Mouse (Mus musculus): ENCODE measurements around the gene Sdr42e1.
A peak's percentile ranks its signal among the peaks of the same experiment; 100 is the strongest.

Sdr42e1 gene

DNA sequence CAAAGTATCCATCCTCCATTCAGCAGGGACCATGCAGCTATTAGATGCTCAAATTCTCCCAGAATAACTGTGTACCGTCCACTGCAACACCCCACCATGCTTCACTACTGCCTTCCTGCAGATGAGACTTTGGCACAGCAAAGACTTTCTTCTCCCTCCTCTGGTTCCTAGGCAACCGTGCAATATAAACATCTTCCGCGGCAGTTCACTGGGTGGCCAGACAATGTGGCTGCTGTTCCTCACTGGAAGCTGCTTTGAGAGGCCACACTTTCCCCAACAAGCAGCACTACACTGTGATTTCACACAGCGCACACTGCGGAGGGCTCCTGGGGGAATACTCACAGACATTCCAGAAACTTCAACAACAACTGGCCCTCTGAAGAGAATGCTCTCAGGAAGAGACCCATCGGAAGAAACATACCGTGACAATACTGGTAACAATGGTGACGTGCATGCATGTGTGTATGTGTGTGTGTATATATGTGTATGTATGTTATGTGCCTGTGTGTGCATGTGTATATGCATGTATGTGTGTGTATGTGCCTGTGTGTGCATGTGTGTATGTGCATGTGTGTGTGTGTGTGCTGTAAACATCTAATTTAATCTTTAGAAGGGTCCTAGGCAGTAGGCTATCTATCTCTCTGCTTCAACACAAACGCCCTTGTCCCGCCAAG, 13.0 kb downstream of the Sdr42e1 start:
- no peak for DNase-seq (ENCODE audit: low read depth, low spot score)

DNA sequence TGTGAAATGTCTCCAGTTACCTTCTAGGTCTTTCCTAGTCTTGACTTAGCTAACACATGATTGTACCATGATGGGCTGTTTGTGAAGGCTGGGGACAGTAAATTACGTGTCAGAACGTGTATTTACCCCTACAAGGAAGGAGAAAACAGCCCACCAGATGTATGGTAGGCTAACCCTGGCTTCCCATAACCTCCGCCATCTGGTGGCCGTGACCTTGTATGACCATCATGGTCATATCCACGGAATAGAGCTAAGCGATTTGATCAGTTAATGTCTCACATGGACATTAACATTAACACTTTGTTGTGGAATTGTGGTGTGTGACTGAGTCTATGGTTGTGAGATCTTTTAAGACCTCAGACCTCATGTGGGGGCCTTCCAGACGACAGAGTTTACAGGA, 14.5 kb downstream of the Sdr42e1 start:
- DNase-seq (ENCODE audit: low read depth, low spot score), result peak; percentile 16

DNA sequence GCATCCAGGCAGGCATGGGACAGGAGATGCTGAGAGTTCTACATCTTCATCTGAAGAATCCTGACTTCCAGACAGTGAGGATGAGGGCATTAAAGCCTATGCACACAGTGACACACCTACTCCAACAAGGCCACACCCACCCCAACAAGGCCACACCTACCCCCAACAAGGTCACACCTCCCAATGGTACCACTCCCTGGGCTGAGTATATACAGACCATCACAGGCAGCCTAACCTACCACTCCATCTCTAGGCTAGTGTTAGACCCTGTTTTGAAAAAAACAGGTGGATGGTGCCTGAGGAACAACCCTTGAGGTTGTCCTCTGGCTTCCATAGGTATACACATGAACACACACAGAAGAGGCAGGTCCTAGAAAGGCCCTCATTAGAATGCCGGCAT, 21.2 kb downstream of the Sdr42e1 start:
- no peak for DNase-seq (ENCODE audit: low read depth, low spot score)

DNA sequence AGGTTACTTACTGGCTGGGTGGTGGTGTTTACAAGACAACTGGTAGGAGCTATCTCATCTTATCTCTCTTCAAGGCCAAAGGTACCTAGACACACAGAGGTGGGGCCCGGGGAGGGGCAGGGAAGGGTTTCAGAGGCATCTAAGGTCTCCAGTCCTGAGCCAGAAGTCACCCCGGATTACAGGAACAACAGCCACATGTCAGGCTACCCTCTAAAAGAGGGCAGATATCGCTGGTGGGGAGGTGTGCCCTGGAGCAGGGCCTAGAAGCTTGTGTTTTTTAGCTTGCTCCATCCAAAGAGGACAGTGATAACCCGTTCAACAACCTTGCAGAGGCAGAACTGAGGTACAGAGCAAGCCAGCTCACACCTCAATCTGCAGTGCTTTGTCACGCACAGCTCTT, 27.0 kb downstream of the Sdr42e1 start:
- no peak for DNase-seq (ENCODE audit: low read depth, low spot score)

DNA sequence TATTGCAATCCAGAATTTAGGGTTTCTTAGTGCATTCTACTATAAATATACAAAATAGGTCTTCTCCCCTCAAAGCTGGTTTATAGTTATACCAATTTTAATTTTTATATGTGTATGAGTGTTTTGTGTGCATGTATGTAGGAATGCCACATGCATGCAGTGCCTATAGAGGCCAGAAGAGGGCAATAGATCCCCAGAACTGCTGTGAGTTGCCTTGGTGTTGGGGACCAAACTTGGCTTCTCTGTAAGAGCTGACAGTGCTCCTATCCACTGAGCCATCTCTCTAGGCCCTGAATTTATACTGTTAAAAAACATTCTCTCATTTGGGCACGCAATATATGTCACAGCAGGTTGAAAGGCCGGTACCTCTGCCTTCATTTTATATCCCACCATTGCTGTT, 27.5 kb downstream of the Sdr42e1 start:
- DNase-seq (ENCODE audit: low read depth, low spot score), result peak; percentile 66

DNA sequence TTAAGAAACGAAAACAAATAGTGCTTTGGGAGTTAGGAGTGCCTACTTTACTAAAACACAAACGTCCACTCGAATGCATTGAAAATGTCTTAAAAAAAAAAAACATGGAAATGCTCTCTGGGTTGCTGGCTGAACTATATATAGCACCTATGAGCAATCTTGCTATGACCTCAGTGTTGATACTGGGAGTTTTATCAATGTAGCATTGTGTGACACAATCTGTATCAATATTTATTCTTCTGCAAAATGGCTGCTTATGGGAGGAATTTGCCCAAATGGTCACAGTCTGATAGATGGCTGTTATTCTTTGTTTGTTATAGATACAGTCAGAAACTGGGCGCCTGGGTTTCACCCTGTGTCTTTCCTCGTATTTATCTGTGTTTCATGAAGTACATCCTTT, 28.0 kb downstream of the Sdr42e1 start:
- DNase-seq (ENCODE audit: low read depth, low spot score), result no peak

DNA sequence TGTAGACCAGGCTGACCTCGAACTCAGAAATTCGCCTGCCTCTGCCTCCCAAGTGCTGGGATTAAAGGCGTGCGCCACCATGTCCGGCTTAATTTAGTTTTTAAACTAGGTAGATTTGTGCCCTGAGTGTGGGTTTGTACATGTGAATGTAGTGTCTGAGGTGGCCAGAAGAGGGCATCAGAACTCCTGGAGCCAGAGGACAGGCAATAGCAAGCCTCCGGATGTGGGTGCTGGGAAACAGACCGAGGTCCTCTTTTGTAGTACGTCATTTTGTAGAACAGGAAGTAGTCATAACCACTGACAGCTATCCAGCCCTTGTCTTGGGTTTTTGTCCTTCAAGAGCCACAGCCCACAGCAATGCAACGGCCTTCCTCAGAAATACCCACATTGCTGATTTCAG, 33.9 kb downstream of the Sdr42e1 start:
- no peak for DNase-seq (ENCODE audit: low read depth, low spot score)

DNA sequence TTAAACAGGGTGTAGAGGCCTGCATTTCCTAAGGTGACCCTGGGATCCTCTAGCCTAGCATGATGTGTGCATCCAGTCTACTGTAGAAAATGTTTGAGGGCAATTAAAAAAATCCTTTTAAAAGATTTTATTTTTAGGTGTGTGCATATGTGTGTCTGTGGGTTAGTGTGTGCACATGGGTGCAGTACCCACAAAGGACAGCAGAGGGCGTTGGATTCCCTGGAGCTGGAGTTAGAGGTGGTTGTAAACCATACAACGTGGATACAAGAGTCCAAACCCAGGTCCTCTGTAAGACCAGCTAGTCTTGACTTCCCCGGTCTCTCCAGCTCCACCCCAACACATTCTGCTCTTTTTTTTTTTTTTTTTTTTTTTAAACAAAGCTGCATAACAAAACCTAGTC, 36.0 kb downstream of the Sdr42e1 start:
- DNase-seq (ENCODE audit: low read depth, low spot score), result no peak

DNA sequence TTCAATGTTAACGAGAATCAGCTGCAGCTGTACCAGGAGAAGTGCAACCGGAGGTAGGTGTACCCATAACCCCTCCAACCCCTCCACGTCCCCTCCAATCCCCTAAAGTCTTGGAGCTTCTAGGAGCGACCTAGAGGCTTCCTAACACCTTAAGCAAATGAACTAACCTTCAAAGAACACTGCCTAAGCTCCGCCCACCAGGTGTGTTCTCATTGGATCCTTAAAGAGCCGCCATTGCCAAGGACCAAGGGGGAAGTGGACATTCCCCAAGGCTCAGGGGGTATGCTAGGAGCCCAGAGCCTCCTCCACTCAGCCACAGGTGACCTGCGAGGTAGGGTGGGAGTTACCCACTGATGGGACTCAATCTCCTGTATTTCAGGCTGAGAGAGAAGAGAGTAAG, 39.1 kb downstream of the Sdr42e1 start:
- DNase-seq (ENCODE audit: low read depth, low spot score), result no peak

DNA sequence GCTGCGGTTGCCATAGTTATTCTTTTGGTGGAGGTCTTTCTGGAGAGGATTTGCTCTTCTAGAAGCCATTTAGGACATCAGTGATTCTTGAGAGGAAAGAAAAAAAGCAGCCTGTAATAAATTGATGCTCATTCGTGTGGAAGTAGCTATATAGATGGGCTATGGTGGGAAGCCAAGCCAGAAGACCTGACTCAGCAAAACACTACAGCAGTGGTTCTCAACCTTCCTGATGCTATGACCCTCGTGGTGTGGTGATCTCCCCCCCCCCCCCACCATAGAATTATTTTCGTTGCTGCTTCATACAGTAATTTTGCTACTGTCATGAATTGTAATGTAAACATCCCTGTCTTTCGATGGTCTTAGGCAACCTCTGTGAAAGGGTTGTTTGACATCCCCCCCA, 41.0 kb downstream of the Sdr42e1 start:
- DNase-seq (ENCODE audit: low read depth, low spot score), result no peak

DNA sequence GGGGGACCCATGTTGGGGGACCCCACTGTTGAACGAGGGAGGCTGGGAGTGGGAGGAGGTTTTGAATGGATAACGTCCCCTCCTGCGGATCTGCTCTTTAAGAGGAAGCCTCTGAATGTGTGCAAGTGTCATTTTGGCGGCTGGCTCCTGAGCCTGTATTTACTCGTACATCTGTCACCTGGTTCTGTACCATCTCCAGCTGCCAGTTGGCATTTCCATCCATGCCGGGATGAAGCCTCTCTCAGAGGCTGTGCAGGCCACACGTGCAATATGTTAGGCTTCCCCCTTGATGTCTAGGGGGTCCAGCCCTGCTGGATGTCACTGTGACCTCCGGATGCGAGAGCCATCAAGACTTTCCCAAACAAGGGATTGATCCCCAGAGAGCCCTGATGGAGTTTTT, 46.4 kb downstream of the Sdr42e1 start:
- DNase-seq (ENCODE audit: low read depth, low spot score), result no peak

DNA sequence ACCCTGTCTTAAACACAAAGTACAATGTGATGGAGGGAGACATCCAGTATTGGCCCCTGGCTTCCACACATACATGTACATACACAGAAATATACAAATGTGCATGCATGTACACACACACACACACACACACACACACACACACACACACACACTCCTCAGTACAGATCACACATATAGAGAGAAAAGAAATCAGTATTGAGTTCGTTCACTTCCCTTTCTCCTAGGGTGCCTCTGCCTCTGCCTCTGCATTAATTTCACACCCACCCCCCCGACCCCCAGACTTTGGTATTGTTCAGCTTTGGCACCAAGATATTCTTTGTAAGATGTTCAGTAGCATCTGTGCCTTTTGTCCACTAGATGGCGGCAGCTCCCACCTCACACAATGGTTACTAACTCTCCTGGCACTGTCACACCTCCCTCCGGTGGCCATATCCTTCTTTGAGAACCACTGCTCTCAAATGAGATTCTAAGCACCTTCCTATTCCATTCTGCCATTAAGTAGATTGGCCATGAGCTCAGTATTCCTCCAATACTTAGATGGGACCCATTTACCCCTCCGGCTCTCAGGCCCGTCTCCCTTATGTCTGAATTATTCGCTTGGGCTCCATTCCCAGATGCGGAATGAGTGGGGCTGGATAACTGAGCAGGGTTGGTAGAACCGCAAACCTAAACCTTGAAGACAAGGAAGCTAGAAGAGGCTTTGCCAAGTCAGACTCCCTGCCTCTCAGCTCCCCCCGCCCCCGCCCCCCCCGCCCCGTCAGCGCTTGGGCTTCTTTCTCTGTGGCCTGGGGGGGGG, 47.2 kb downstream of the Sdr42e1 start:
- peak; percentile 64 for DNase-seq (ENCODE audit: low read depth, low spot score)

DNA sequence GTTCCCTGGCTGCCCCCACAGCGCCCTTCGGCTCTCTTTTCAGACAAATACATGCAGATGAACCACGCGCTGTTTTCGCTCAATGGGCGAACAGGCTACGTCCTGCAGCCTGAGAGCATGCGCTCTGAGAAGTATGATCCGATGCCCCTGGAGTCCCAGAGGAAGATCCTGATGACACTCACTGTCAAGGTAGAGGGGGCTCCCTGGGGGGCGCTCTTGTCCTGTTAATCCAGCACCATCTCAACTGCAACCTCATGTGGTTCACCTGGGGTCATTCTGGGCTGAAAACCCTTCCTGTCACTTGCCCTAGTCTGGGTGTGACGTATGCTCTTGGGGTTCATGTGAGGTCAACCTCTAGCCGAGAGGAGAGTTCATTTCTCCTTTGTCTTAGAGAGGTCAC, 60.6 kb downstream of the Sdr42e1 start:
- no peak for DNase-seq (ENCODE audit: low read depth, low spot score)
